Mouse (Mus musculus): ENCODE results near the gene Atp12a. TPM values are rescaled to one million over a fixed set of nuclear protein-coding genes. Genes with fewer than 3 reads are reported as not detected.

Gene Atp12a
- polyA plus RNA-seq, 1 experiment from 2014 or later = 0.20 TPM

GRCm38 (mm10) chr14:56349541-56349940 is 15.3 kb upstream of the Atp12a start:
- H3K4me3 ChIP-seq = no peak overlapping the region
- H3K27me3 ChIP-seq = 0 out of 2 replicates have a peak, but pooled peaks cover 5% of the 10 kb centered on the region
- H3K4me2 ChIP-seq = no peak overlapping the region
- H3K36me3 ChIP-seq = no peaks in the 10 kb centered on the region
- H3K27ac ChIP-seq = no peak overlapping the region
- no peaks in the 10 kb centered on the region for H3K9me3 ChIP-seq (replicated peaks)
- no peak for ATAC-seq (replicated peaks; ENCODE audit: insufficient number of reproducible peaks, insufficient read depth, low FRiP score, low read depth)
- H3K9ac ChIP-seq = no peak overlapping the region
- peaks cover 4% of the 10 kb centered on the region; the same call in 1 of the 2 replicates for H3K4me1 ChIP-seq (replicated peaks)
- WGBS = 75% methylated on average over 2 of the region's 2 CpGs

- H3K4me2 ChIP-seq = no peak overlapping the region
- 23% methylated on average over 17 of the region's 17 CpGs for WGBS
- no peak for ATAC-seq (replicated peaks; ENCODE audit: insufficient number of reproducible peaks, insufficient read depth, low FRiP score, low read depth)
Measured at GRCm38 (mm10) chr14:56351959-56352660, 12.8 kb upstream of the Atp12a start.

GRCm38 (mm10) chr14:56354803-56355202 is 10.1 kb upstream of the Atp12a start:
- 49% methylated on average over 3 of the region's 3 CpGs for WGBS
- peaks cover 5% of the 10 kb centered on the region; the same call in 1 of the 2 replicates for H3K4me1 ChIP-seq (replicated peaks)
- no peak overlapping the region for H3K4me3 ChIP-seq
- no peaks in the 10 kb centered on the region for H3K36me3 ChIP-seq
- H3K9ac ChIP-seq = no peak overlapping the region
- H3K4me2 ChIP-seq = no peak overlapping the region
- H3K27ac ChIP-seq = no peak overlapping the region
- no peak for ATAC-seq (replicated peaks; ENCODE audit: insufficient number of reproducible peaks, insufficient read depth, low FRiP score, low read depth)
- no peaks in the 10 kb centered on the region for H3K9me3 ChIP-seq (replicated peaks)
- H3K27me3 ChIP-seq = 0 out of 2 replicates have a peak, but pooled peaks cover 5% of the 10 kb centered on the region

More at GRCm38 (mm10) chr14:56351959-56352660, 12.8 kb upstream of the Atp12a start:
- Histone ChIP-seq H3K9ac (no peak overlapping the region), H3K36me3 (no peaks in the 10 kb centered on the region), H3K27me3 (0 out of 2 replicates have a peak, but pooled peaks cover 5% of the 10 kb centered on the region), H3K4me3 (no peak overlapping the region), H3K27ac (no peak overlapping the region), H3K9me3 (replicated peaks) (no peaks in the 10 kb centered on the region), H3K4me1 (replicated peaks) (peaks cover 5% of the 10 kb centered on the region; the same call in 1 of the 2 replicates)

- no peak for ATAC-seq (replicated peaks; ENCODE audit: insufficient number of reproducible peaks, insufficient read depth, low FRiP score, low read depth)
- no peak overlapping the region for H3K27ac ChIP-seq
Measured at GRCm38 (mm10) chr14:56355396-56355795, 9.5 kb upstream of the Atp12a start.

GRCm38 (mm10) chr14:56356196-56356595 is 8.7 kb upstream of the Atp12a start:
- Histone ChIP-seq H3K36me3 (no peaks in the 10 kb centered on the region), H3K4me3 (no peak overlapping the region), H3K27me3 (0 out of 2 replicates have a peak, but pooled peaks cover 5% of the 10 kb centered on the region), H3K27ac (no peak overlapping the region), H3K4me1 (replicated peaks) (peaks cover 5% of the 10 kb centered on the region; the same call in 1 of the 2 replicates), H3K9ac (no peak overlapping the region), H3K4me2 (no peak overlapping the region), H3K9me3 (replicated peaks) (no peaks in the 10 kb centered on the region)
- 86% methylated on average over 6 of the region's 6 CpGs for WGBS
- ATAC-seq (replicated peaks; ENCODE audit: insufficient number of reproducible peaks, insufficient read depth, low FRiP score, low read depth) = no peak

More at GRCm38 (mm10) chr14:56355396-56355795, 9.5 kb upstream of the Atp12a start:
- H3K4me2 ChIP-seq = no peak overlapping the region
- 0 out of 2 replicates have a peak, but pooled peaks cover 5% of the 10 kb centered on the region for H3K27me3 ChIP-seq
- H3K9ac ChIP-seq = no peak overlapping the region
- peaks cover 5% of the 10 kb centered on the region; the same call in 1 of the 2 replicates for H3K4me1 ChIP-seq (replicated peaks)
- H3K36me3 ChIP-seq = no peaks in the 10 kb centered on the region
- 60% methylated on average over 8 of the region's 8 CpGs for WGBS
- no peak overlapping the region for H3K4me3 ChIP-seq
- no peaks in the 10 kb centered on the region for H3K9me3 ChIP-seq (replicated peaks)

GRCm38 (mm10) chr14:56358422-56358821 is 6.4 kb upstream of the Atp12a start:
- no peak for ATAC-seq (replicated peaks; ENCODE audit: insufficient number of reproducible peaks, insufficient read depth, low FRiP score, low read depth)
- H3K36me3 ChIP-seq = no peaks in the 10 kb centered on the region
- 0 out of 2 replicates have a peak, but pooled peaks cover 3% of the 10 kb centered on the region for H3K4me1 ChIP-seq (replicated peaks)
- no peak overlapping the region for H3K4me3 ChIP-seq
- H3K4me2 ChIP-seq = no peak overlapping the region
- peaks cover 19% of the 10 kb centered on the region; the same call in 1 of the 2 replicates for H3K27me3 ChIP-seq
- H3K9ac ChIP-seq = no peak overlapping the region
- H3K27ac ChIP-seq = no peak overlapping the region
- WGBS = 80% methylated on average over 7 of the region's 7 CpGs
- H3K9me3 ChIP-seq (replicated peaks) = no peaks in the 10 kb centered on the region

GRCm38 (mm10) chr14:56359131-56359530 is 5.7 kb upstream of the Atp12a start:
- no peak for ATAC-seq (replicated peaks; ENCODE audit: insufficient number of reproducible peaks, insufficient read depth, low FRiP score, low read depth)
- Histone ChIP-seq H3K9ac (no peak overlapping the region), H3K4me3 (no peak overlapping the region), H3K9me3 (replicated peaks) (no peaks in the 10 kb centered on the region), H3K27ac (no peak overlapping the region), H3K36me3 (no peaks in the 10 kb centered on the region), H3K4me2 (no peak overlapping the region), H3K4me1 (replicated peaks) (0 out of 2 replicates have a peak, but pooled peaks cover 3% of the 10 kb centered on the region), H3K27me3 (peaks cover 21% of the 10 kb centered on the region)
- WGBS = 64% methylated on average over 6 of the region's 6 CpGs

- H3K27me3 ChIP-seq = peaks cover 68% of the 10 kb centered on the region
- H3K4me2 ChIP-seq = peak overlapping the region; percentile 62
- no peaks in the 10 kb centered on the region for H3K36me3 ChIP-seq
- no peak for ATAC-seq (replicated peaks; ENCODE audit: insufficient number of reproducible peaks, insufficient read depth, low FRiP score, low read depth)
- H3K4me3 ChIP-seq = peak overlapping the region; percentile 41
- H3K9me3 ChIP-seq (replicated peaks) = no peaks in the 10 kb centered on the region
- no peak overlapping the region for H3K27ac ChIP-seq
- H3K4me1 ChIP-seq (replicated peaks) = peaks cover 7% of the 10 kb centered on the region
- H3K9ac ChIP-seq = no peak overlapping the region
- WGBS = 25% methylated on average over 8 of the region's 8 CpGs
Measured at GRCm38 (mm10) chr14:56365292-56365691, 424 bp downstream of the Atp12a start.

- Histone ChIP-seq H3K4me3 (0 out of 2 replicates have a peak overlapping the region, but pooled peaks have one; percentile 4), H3K4me2 (peak overlapping the region; percentile 10; the same call in 1 of the 2 replicates)
- ATAC-seq (replicated peaks; ENCODE audit: insufficient number of reproducible peaks, insufficient read depth, low FRiP score, low read depth) = no peak
Measured at GRCm38 (mm10) chr14:56366712-56367111, 1.8 kb downstream of the Atp12a start.

GRCm38 (mm10) chr14:56368834-56369233 is 4.0 kb downstream of the Atp12a start:
- Histone ChIP-seq H3K4me3 (no peak overlapping the region), H3K9me3 (replicated peaks) (no peaks in the 10 kb centered on the region), H3K4me2 (no peak overlapping the region), H3K36me3 (no peaks in the 10 kb centered on the region), H3K9ac (no peak overlapping the region), H3K27ac (no peak overlapping the region), H3K27me3 (peaks cover 55% of the 10 kb centered on the region), H3K4me1 (replicated peaks) (peaks cover 7% of the 10 kb centered on the region)
- no peak for ATAC-seq (replicated peaks; ENCODE audit: insufficient number of reproducible peaks, insufficient read depth, low FRiP score, low read depth)
- 52% methylated on average over 3 of the region's 3 CpGs for WGBS

More at GRCm38 (mm10) chr14:56366712-56367111, 1.8 kb downstream of the Atp12a start:
- Histone ChIP-seq H3K4me1 (replicated peaks) (peaks cover 7% of the 10 kb centered on the region), H3K9ac (no peak overlapping the region), H3K36me3 (no peaks in the 10 kb centered on the region), H3K27me3 (peaks cover 70% of the 10 kb centered on the region), H3K27ac (no peak overlapping the region), H3K9me3 (replicated peaks) (no peaks in the 10 kb centered on the region)
- 17% methylated on average over 15 of the region's 15 CpGs for WGBS

GRCm38 (mm10) chr14:56375731-56376130 is 10.9 kb downstream of the Atp12a start:
- Histone ChIP-seq H3K27me3 (peaks cover 3% of the 10 kb centered on the region; the same call in 1 of the 2 replicates), H3K4me3 (no peak overlapping the region), H3K9ac (no peak overlapping the region), H3K27ac (no peak overlapping the region), H3K4me2 (no peak overlapping the region), H3K4me1 (replicated peaks) (0 out of 2 replicates have a peak, but pooled peaks cover 4% of the 10 kb centered on the region), H3K9me3 (replicated peaks) (no peaks in the 10 kb centered on the region), H3K36me3 (no peaks in the 10 kb centered on the region)
- ATAC-seq (replicated peaks; ENCODE audit: insufficient number of reproducible peaks, insufficient read depth, low FRiP score, low read depth) = no peak; the same call in 1 of the 2 replicates
- WGBS = 1% methylated on average over 6 of the region's 6 CpGs
